In the genomic region with DNA sequence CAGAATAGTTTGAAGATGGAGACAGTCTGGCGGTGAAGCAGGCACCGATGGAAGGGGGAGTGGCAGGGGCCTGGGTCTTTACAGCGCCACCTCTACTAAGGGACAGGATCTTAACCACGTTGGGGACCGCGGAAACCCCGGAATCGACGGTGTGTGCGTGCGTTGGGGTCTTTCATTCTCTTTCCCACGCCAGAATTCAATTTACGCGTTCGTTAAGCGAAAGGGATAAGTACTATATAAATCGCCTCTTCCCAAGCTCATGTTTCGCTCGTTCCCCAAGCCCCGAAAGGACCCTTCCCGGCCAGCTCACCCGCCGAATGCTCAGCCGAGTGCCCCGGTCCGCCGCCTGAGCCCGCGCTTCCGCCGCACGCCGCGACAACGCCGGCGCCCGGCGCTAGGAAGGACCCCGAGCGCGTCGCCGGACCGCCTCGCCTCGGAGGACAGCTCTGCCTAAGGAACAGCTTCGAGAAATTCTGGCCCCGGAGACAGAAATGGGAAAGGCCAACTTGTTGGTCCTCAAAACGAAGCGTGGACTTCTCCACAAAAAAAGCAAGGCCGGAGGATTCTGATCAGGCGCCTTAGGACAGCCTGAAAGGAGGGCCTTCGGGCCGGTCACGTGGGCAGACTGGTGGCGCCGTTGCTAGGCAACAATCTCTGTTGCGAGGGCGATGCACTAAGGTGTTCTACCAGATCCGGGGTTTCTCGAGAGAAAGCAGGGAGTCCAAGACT, we compare ENCODE assay signal across 8 mouse cellular contexts. TPM values are rescaled to one million over a fixed set of nuclear protein-coding genes. Genes with fewer than 3 reads are reported as not detected.
DNase-seq lines count a peak whose midpoint lies in the region; ATAC-seq and TF ChIP-seq lines count a peak whose summit lies in the region.

Eftud2 (minus strand) TSS at position 401 of the 729 bp plus-strand sequence.
Ccdc103 (plus strand) TSS at position 620 of the 729 bp plus-strand sequence.

- DNase-seq in gastrocnemius, postnatal 10 days = peak; percentile 90
- peak; percentile 98 for DNase-seq in induced T-regulatory cell, adult 2 months (ENCODE audit: low read depth)
- peak; percentile 85 to 96 for DNase-seq in left cerebral cortex, adult 9 months (ENCODE audit: low spot score in 2 of 2)
- DNase-seq in right cerebral cortex, postnatal 14 days = peak; percentile 93
- DNase-seq in urinary bladder, postnatal 36 days (ENCODE audit: low spot score in 2 of 2) = peak; percentile 90 to 93

- peak within 1 kb of the TSS; percentile 76 for H3K4me3 ChIP-seq in cortical plate, adult 2 months (ENCODE audit: insufficient read depth, low read length)

- no peak for TF ChIP-seq CTCF in cortical plate, adult 2 months (IDR thresholded peaks at IDR 0.05; ENCODE audit: extremely low read depth, insufficient read depth, low read length)

- 0 out of 2 replicates have a peak, but pooled peaks cover 3% of the 10 kb centered on the region for H3K4me1 ChIP-seq in cortical plate, adult 2 months (ENCODE audit: control insufficient read depth, insufficient read depth, low read length)

- peak; percentile 97 for TF ChIP-seq POLR2A in cortical plate, adult 2 months (IDR thresholded peaks at IDR 0.05; ENCODE audit: extremely low read depth, insufficient read depth, low read length)

- ATAC-seq in activated CD4-positive, CD25-positive, alpha-beta regulatory T cell, adult 4 months = peak; percentile 84
- ATAC-seq in megakaryocyte progenitor cell, adult 5-6 weeks (replicated peaks; ENCODE audit: poor library complexity) = peak; percentile 88

- peak within 1 kb of the TSS; percentile 96 for H3K27ac ChIP-seq in cortical plate, adult 2 months (ENCODE audit: insufficient read depth, low read length)

RNA-seq across cellular contexts. Expression of gene Eftud2, which starts in this region (rescaled TPM):
- 100 to 1,000 TPM in 1 of 2 experiments, 10 to 100 TPM in 1; 97.6 to 127 TPM for polyA plus RNA-seq in activated CD4-positive, CD25-positive, alpha-beta regulatory T cell, adult 4 months (2017; shearing (Covaris generic))
- 94.0 and 101 TPM in 2 replicates for polyA plus RNA-seq in cortical plate, adult 2 months (2012; rRNA removed)
- total RNA-seq in gastrocnemius, postnatal 10 days (2021) = 10 to 100 TPM; 49.5 to 52.3 TPM
- total RNA-seq in megakaryocyte progenitor cell, adult 5-6 weeks (2015) = 117 and 130 TPM in 2 replicates
- total RNA-seq in megakaryocyte progenitor cell, adult 5-6 weeks (2017) = 139 and 151 TPM in 2 replicates

RNA-seq across cellular contexts. Expression of gene Ccdc103, which starts in this region (rescaled TPM):
- under 1 TPM in 1 of 2 experiments, not detected in 1; 0.29 TPM for polyA plus RNA-seq in activated CD4-positive, CD25-positive, alpha-beta regulatory T cell, adult 4 months (2017; shearing (Covaris generic))
- 3.0 and 3.6 TPM in 2 replicates for polyA plus RNA-seq in cortical plate, adult 2 months (2012; rRNA removed)
- total RNA-seq in gastrocnemius, postnatal 10 days (2021) = under 1 TPM in 1 of 2 experiments, not detected in 1; 0.14 TPM
- total RNA-seq in megakaryocyte progenitor cell, adult 5-6 weeks (2015) = 0.12 TPM in 1 of 2 replicates, not detected in the other
- total RNA-seq in megakaryocyte progenitor cell, adult 5-6 weeks (2017) = not detected in 2 replicates

Comparison
In these comparisons a context has a peak if more than half of its experiments do, and no peak if none do; other contexts are left out.
1. Peak in every context shown above with its lines: DNase-seq, ATAC-seq, H3K4me3 ChIP-seq and H3K27ac ChIP-seq.